Mouse (Mus musculus) left cerebral cortex, adult 18-20 months (tissue): ENCODE data around the gene Map3k3. TPM values are rescaled to one million over a fixed set of nuclear protein-coding genes. Genes with fewer than 3 reads are reported as not detected.

ENCODE experiments used
- DNase-seq, 2 experiments: peaks; one replicate each; pipeline ENCODE4 v3.0.0; 2021 to 2022; ENCODE audit warnings: low spot score in 2 of 2, mixed read lengths in 1 of 2
- long read RNA-seq, 2 experiments: library from polyadenylated mRNA; stranded (forward); transcript quantifications; one replicate each; pipeline ENCODE4 v2.0.0; 2021
- total RNA-seq, 2 experiments: library from RNA; stranded (reverse); gene quantifications; 2 replicates each; pipeline ENCODE4 v1.2.3; 2021

The Map3k3 gene
- total RNA-seq, result 10 to 100 TPM; 30.7 to 31.0 TPM
- long read RNA-seq, experiment 1, partial matches to known transcripts, result 0 of 4 reads
- long read RNA-seq, experiment 1, other reads (novel, unspliced or antisense), result 2 of 4 reads
- long read RNA-seq, experiment 2, transcript Map3k3-201 (16 exons, 3,450 nt), result major isoform, 9 of 13 reads
- long read RNA-seq, experiment 2, partial matches to known transcripts, result 1 of 13 reads
- long read RNA-seq, experiment 2, other reads (novel, unspliced or antisense), result 3 of 13 reads

DNA sequence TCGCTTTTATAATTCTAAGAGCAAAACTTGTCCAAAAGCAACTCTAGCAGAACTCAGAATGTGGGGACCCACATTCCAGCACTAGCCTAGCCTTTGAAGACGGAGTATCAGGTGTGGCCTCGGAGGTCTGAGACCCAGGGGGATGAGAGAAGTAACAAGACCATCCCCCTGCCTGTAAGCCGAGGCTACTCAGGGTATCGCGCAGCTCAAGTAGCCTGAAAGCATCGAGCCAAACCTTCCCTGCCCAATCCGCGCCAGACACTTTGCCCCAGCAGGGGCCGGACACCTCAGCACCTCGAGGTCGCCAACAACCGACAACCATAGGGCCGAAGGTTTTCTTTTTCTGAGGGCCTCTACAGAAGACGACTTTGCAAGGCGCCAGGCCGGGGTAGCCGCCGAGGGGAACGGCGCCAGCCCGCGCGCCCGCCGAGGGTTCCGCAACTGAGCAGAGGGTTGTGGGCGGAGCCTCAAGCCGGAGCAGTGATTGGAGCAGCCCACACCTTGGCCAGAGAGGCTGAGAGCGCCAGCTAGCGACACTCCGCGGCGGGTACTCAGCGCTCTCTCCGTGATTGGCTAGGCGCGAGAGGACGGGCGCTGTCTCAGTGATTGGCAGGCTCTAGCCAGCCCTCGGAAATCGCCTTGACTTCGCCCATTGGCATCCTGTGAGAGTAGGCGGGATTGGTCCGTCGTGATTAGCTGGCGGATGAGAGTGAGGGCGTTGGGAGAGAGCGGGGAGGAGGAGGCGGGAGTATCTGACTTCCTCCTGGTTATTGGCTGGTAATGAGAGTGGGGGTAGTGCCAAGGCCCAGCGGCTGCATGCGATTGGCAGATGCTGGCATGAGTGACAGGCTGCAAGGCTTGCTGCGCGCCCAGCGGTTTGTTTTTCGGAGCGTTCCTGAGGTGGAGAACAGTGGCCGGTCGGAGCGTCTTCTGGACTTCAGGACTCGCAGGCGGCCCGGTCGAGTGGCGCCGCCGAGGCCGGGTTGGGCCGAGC is at the start of gene Map3k3:
Map3k3 (plus strand) TSS at position 906 of the 994 bp plus-strand sequence.
- DNase-seq, result peak; percentile 97 to 100

- no peak for DNase-seq
Observed at GRCm38 (mm10) chr11:106034986-106035385, 49.4 kb upstream of the Map3k3 start.

GRCm38 (mm10) chr11:106036548-106037417 is 47.6 kb upstream of the Map3k3 start, which contains the start of gene Dcaf7:
Dcaf7 (plus strand) TSS chr11:106036872.
- DNase-seq, result peak; percentile 97 to 98

GRCm38 (mm10) chr11:106037418-106037751 is 47.0 kb upstream of the Map3k3 start:
- peak; percentile 49 to 62 for DNase-seq

GRCm38 (mm10) chr11:106044349-106044748 is 40.1 kb upstream of the Map3k3 start:
- DNase-seq, result no peak

- DNase-seq, result no peak
Observed at GRCm38 (mm10) chr11:106045256-106045655, 39.2 kb upstream of the Map3k3 start.

DNA sequence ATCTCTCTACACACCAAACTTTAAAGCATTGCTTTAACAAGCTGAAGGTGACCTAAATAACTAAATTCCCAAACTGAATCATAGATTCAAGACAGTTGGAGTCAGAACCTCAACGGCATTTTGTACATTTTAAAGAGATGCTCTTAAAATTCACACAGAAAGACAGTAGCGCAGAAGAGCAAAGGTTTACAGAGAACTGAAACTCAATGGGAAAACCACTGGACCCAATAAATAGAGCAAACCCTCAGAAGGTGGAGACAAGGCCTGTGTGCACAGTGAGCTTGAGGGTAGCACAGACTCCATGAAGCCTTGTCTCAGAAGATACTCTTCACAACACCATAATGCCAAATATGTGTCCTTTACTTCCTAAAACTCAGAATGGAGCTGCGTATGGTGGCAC is 38.6 kb upstream of the Map3k3 start:
- DNase-seq, result no peak

- no peak for DNase-seq
Observed at GRCm38 (mm10) chr11:106046584-106046983, 37.8 kb upstream of the Map3k3 start.

DNA sequence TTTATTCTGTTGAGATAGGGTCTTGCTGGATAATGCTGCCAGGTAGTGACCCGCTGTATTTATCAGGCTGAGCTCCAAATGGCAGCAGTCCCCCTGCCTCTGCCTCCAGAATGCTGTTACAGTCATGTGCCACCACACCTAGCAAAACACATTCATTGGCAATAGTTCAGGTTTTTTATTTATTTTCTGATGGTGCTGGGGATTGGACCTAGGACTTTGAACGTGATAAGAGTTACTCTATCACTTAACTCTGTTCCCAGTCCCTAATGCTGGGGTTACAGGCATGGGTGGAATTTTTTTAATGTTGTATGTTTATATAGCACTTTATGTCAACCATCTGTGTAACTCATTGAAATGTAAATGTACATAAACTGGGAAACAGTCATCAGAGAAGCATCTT is 30.5 kb upstream of the Map3k3 start:
- DNase-seq, result no peak

DNA sequence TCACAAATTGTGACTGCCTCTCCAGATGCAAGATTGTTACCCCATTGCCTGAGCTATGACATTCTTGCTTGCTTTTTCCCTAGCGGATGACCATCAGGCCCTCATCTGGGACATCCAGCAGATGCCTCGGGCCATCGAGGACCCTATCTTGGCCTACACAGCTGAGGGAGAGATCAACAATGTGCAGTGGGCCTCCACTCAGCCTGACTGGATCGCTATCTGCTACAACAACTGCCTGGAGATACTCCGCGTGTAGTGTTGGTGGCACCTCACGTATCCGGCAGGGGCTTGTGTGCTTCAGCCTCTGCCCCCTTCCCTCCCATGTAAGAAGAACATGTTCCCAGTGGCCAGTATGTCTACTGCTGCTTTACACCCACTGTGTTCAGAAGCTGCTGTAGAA is 29.8 kb upstream of the Map3k3 start:
- DNase-seq, result no peak

GRCm38 (mm10) chr11:106055341-106055740 is 29.1 kb upstream of the Map3k3 start:
- no peak for DNase-seq

GRCm38 (mm10) chr11:106056819-106057491 is 27.5 kb upstream of the Map3k3 start:
- DNase-seq, result no peak

DNA sequence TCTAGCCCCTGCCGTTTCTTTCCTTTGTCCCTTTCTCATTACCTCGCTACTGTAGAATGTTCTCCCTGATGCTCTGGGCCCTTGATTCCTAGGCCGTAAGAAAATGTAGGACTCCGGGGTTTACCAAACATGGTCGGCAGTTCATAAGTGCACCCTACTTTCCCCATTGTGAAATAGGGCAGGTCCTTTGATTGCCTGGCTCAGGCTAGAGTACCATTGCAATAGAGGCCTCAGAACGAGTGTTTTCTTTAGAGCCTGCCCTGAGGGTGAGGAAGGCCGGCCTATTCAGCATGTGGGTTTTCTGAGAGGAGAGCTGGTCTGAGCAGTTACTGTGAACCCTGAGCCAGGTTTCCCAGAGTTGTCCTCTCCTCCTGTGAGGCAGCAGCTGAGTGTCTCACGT is 26.4 kb upstream of the Map3k3 start:
- DNase-seq, result no peak

- DNase-seq, result no peak
Observed at GRCm38 (mm10) chr11:106060549-106060948, 23.9 kb upstream of the Map3k3 start.

- DNase-seq, result no peak
Observed at GRCm38 (mm10) chr11:106061311-106061710, 23.1 kb upstream of the Map3k3 start.

GRCm38 (mm10) chr11:106063756-106064155 is 20.7 kb upstream of the Map3k3 start:
- DNase-seq, result peak in 1 of 2 experiments; percentile 32

DNA sequence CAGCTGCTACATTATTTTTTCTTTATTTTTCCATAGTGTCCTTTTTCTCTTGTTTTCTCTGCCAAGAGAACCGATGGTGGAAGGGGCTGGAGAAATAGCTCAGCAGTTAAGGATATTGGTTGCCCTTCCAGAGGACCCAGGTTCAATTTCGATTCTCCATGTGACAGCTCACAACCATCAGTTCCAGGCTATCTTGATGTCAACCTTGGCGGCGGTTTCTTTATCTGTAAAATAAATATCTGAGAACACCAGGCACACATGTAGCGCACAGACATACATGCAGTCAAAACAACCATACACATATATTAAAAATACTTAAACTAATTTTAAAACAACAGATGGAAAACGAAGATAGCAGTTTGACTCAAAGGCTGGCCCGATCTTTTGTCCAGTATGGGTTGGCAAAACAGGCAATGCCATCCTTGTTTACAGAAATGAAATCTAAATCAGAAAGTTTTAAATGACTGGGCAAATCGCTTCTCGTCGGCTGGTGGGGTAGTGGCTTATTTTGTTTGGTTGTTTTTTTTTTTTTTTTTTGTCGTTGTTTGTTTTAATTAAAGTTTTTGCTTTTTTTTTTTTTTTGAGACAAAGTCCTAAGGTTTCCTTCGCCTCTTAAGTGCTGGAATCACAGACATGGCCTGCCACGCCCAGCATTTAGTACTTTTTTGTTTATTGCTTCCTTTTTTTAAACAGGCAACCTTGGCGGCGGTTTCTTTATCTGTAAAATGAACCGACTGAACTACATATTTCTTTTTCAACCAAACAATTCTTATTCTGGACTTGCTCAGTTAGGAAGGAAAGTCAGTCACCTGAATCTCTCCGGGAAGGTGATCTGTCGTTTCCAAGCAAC is 19.1 kb upstream of the Map3k3 start:
- DNase-seq, result no peak

- peak; percentile 95 for DNase-seq
Observed at GRCm38 (mm10) chr11:106065923-106066571, 18.4 kb upstream of the Map3k3 start, which contains the start of gene Taco1. Taco1 (plus strand) TSS chr11:106066061.

DNA sequence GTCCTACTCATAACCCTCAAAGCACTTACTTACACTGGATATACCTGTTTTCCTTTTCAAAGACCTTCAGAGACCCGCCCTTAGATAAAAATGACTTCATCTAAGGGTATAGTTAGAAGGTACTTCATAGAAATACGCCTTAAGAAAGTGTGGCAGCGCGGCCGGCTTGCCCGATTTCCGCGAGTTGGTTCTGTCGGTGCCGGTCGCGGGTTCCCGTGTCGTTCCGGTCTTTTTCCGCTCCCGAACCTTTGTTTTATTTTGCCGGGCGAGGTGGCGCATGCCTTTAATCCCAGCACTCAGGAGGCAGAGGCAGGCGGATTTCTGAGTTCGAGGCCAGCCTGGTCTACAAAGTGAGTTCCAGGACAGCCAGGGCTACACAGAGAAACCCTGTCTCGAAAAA is 17.8 kb upstream of the Map3k3 start:
- DNase-seq, result peak; percentile 51 to 66
